Mouse (Mus musculus) right cerebral cortex, adult 18-20 months (tissue): ENCODE measurements around the gene Col6a1.

Experiments used
- DNase-seq: peaks from one replicate; pipeline ENCODE4 v3.0.0; 2022; ENCODE audit warnings: mixed read lengths

Col6a1 gene

GRCm38 (mm10) chr10:76725682-76726285 lies at the start of gene Col6a1:
Gene Col6a1, minus strand, starts transcription at chr10:76726168.
- DNase-seq: no peak

- DNase-seq: no peak
Measured at GRCm38 (mm10) chr10:76771624-76772023, 45.7 kb upstream of the Col6a1 start.

- no peak for DNase-seq
Measured at GRCm38 (mm10) chr10:76771086-76771485, 45.1 kb upstream of the Col6a1 start.

GRCm38 (mm10) chr10:76769581-76769980 lies 43.6 kb upstream of the Col6a1 start:
- no peak for DNase-seq

GRCm38 (mm10) chr10:76766196-76766595 lies 40.2 kb upstream of the Col6a1 start:
- no peak for DNase-seq

- no peak for DNase-seq
Measured at GRCm38 (mm10) chr10:76764927-76765326, 39.0 kb upstream of the Col6a1 start.

GRCm38 (mm10) chr10:76763016-76763415 lies 37.0 kb upstream of the Col6a1 start:
- DNase-seq: no peak

GRCm38 (mm10) chr10:76762411-76762810 lies 36.4 kb upstream of the Col6a1 start:
- no peak for DNase-seq

GRCm38 (mm10) chr10:76759878-76760277 lies 33.9 kb upstream of the Col6a1 start:
- DNase-seq: no peak

GRCm38 (mm10) chr10:76753640-76754039 lies 27.7 kb upstream of the Col6a1 start:
- DNase-seq: no peak

- DNase-seq: peak; percentile 74
Measured at GRCm38 (mm10) chr10:76744267-76744666, 18.3 kb upstream of the Col6a1 start.

- peak; percentile 22 for DNase-seq
Measured at GRCm38 (mm10) chr10:76736764-76737163, 10.8 kb upstream of the Col6a1 start.

GRCm38 (mm10) chr10:76734979-76735378 lies 9.0 kb upstream of the Col6a1 start:
- DNase-seq: peak; percentile 79

- no peak for DNase-seq
Measured at GRCm38 (mm10) chr10:76733677-76734068, 7.7 kb upstream of the Col6a1 start.

- peak; percentile 78 for DNase-seq
Measured at GRCm38 (mm10) chr10:76732881-76733676, 7.1 kb upstream of the Col6a1 start.

GRCm38 (mm10) chr10:76732391-76732790 lies 6.4 kb upstream of the Col6a1 start:
- DNase-seq: no peak

GRCm38 (mm10) chr10:76731621-76732239 lies 5.8 kb upstream of the Col6a1 start:
- no peak for DNase-seq

- peak; percentile 81 for DNase-seq
Measured at GRCm38 (mm10) chr10:76729631-76730620, 4.0 kb upstream of the Col6a1 start.

- DNase-seq: peak; percentile 51
Measured at GRCm38 (mm10) chr10:76728369-76728768, 2.4 kb upstream of the Col6a1 start.

- DNase-seq: no peak
Measured at GRCm38 (mm10) chr10:76727301-76727700, 1.3 kb upstream of the Col6a1 start.

- no peak for DNase-seq
Measured at GRCm38 (mm10) chr10:76726866-76727265, 898 bp upstream of the Col6a1 start.

GRCm38 (mm10) chr10:76725097-76725496 lies 871 bp downstream of the Col6a1 start:
- no peak for DNase-seq
